Mouse (Mus musculus): ENCODE measurements around the gene Uso1.
A peak's percentile ranks its signal among the peaks of the same experiment; 100 is the strongest.

Gene Uso1

GRCm38 (mm10) chr5:92239333-92240232, 101.8 kb downstream of the Uso1 start:
- DNase-seq (ENCODE audit: low read depth, low spot score): peak; percentile 55

- no peak for DNase-seq (ENCODE audit: low read depth, low spot score)
These were observed 103.0 kb downstream of the Uso1 start for GRCm38 (mm10) chr5:92240769-92241168.

- DNase-seq (ENCODE audit: low read depth, low spot score): no peak
These were observed 107.2 kb downstream of the Uso1 start for GRCm38 (mm10) chr5:92244900-92245299.

DNA sequence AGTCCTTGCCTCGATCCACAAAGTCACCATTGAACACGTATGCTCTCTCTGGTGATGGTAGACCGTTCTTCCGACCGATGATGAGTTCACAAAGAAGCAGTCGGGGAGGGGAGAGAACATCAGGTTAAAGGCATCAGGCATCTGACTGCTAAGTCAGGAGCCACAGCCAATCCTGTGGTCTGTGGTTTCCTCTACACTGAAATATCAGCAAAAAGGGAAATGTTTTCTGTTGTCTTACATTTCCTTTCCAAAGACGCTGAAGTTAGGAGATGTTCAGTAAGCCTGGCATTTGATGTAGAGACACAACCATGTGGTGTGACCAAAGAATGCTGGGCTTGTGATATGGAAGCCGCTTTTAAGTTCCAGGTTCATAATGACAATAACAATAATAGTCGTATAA, 107.7 kb downstream of the Uso1 start:
- no peak for DNase-seq (ENCODE audit: low read depth, low spot score)

- DNase-seq (ENCODE audit: low read depth, low spot score): no peak
These were observed 110.9 kb downstream of the Uso1 start for GRCm38 (mm10) chr5:92248614-92249013.

GRCm38 (mm10) chr5:92252031-92252430, 114.3 kb downstream of the Uso1 start:
- DNase-seq (ENCODE audit: low read depth, low spot score): no peak

Data from forelimb bud, embryonic 11.5 days (tissue).